Mouse (Mus musculus) layer of hippocampus, adult 11-12 months (tissue): ENCODE results near the gene Chchd3.

Experiments
- DNase-seq: peaks from one replicate; pipeline ENCODE4 v3.0.0; 2022; ENCODE audit warnings: low spot score

Gene Chchd3

GRCm38 (mm10) chr6:32801776-32802175 is 258.3 kb downstream of the Chchd3 start:
- no peak for DNase-seq

- DNase-seq = no peak
These were observed 262.5 kb downstream of the Chchd3 start for GRCm38 (mm10) chr6:32797525-32797924.

GRCm38 (mm10) chr6:32795653-32796500 is 264.2 kb downstream of the Chchd3 start:
- DNase-seq = no peak

- DNase-seq = no peak
These were observed 266.5 kb downstream of the Chchd3 start for GRCm38 (mm10) chr6:32793575-32793974.

- DNase-seq = no peak
These were observed 266.9 kb downstream of the Chchd3 start for GRCm38 (mm10) chr6:32793163-32793562.

GRCm38 (mm10) chr6:32790487-32790886 is 269.6 kb downstream of the Chchd3 start:
- no peak for DNase-seq

GRCm38 (mm10) chr6:32787399-32787798 is 272.7 kb downstream of the Chchd3 start:
- DNase-seq = no peak

GRCm38 (mm10) chr6:32786196-32786595 is 273.9 kb downstream of the Chchd3 start:
- DNase-seq = no peak

GRCm38 (mm10) chr6:32783102-32783501 is 277.0 kb downstream of the Chchd3 start:
- DNase-seq = no peak

- DNase-seq = peak; percentile 53
These were observed 279.5 kb downstream of the Chchd3 start for GRCm38 (mm10) chr6:32780602-32781001.

- no peak for DNase-seq
These were observed 283.7 kb downstream of the Chchd3 start for GRCm38 (mm10) chr6:32776384-32776783.

GRCm38 (mm10) chr6:32754524-32754923 is 305.5 kb downstream of the Chchd3 start:
- DNase-seq = peak; percentile 21

GRCm38 (mm10) chr6:32749821-32750220 is 310.2 kb downstream of the Chchd3 start:
- DNase-seq = no peak

GRCm38 (mm10) chr6:32748777-32749176 is 311.3 kb downstream of the Chchd3 start:
- no peak for DNase-seq

GRCm38 (mm10) chr6:32747333-32747732 is 312.7 kb downstream of the Chchd3 start:
- DNase-seq = no peak
